Mouse (Mus musculus): Measurements from ENCODE around the gene Chst11.

DNA sequence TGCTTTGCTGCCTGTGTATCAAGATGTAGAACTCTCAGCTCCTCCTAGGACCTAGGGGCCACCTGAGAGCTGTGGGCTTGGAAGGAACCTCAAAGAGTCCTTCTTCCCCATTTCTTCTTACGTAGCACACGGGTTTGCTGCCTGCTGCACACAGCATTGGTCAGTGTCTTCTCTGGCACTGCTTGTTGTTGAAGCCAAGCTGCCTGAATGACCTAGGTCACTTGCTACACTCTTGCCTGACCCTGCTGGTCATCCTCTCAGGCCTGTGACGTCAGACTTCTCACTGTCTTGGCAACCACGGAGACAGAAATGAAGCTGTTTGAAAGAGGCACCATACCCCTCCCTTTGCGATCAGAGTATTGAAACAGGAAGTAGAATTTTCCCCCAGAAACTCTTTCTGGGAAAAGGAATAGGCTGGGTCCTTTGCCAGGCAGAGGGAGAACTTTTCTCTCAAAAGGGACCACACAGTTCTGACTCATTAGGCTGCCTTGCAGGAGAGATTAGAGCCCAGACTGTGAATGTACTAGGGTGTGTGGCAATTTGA lies 27.0 kb upstream of the Chst11 start:
- TF ChIP-seq POLR2A (IDR thresholded peaks at IDR 0.05; ENCODE audit: extremely low read depth, insufficient read depth, low read length) = no peak
- TF ChIP-seq CTCF (IDR thresholded peaks at IDR 0.05; ENCODE audit: extremely low read depth, insufficient read depth, low read length) = no peak
